Mouse (Mus musculus) ES-E14 (cell line): ENCODE data around the gene Btbd1. TPM values are rescaled to one million over a fixed set of nuclear protein-coding genes. Genes with fewer than 3 reads are reported as not detected.
A peak's percentile ranks its signal among the peaks of the same experiment; 100 is the strongest.

Source experiments
- DNase-seq: peaks from one replicate; pipeline ENCODE4 v3.0.0-alpha.2; 2013; ENCODE audit warnings: low read depth, low spot score
- H3K27ac ChIP-seq: 2 replicates; pipeline ENCODE4 v1.5.1; 2012; ENCODE audit warnings: low read depth, mild to moderate bottlenecking, low read length, moderate library complexity, mixed read lengths; ENCODE audit not compliant: poor library complexity, insufficient read depth, severe bottlenecking
- H3K36me3 ChIP-seq: 2 replicates; pipeline ENCODE4 v1.6.1; 2012; ENCODE audit warnings: mild to moderate bottlenecking, low read length, moderate library complexity, mixed read lengths; ENCODE audit not compliant: control insufficient read depth, poor library complexity, insufficient read depth, severe bottlenecking
- H3K4me1 ChIP-seq, 2 experiments: fragments of 150-350 bp in 1 of 2; sonication (generic) in 1 of 2; 2 replicates each; pipeline ENCODE4 v1.6.1; 2012; ENCODE audit warnings: low read length in 2 of 2, mild to moderate bottlenecking in 1 of 2, mixed read lengths in 1 of 2; ENCODE audit not compliant: control insufficient read depth in 2 of 2, insufficient read depth in 2 of 2, poor library complexity in 1 of 2
- H3K4me3 ChIP-seq, 2 experiments: fragments of 150-350 bp in 1 of 2; sonication (generic) in 1 of 2; 2 replicates each; pipeline ENCODE4 v1.5.1; 2012; ENCODE audit warnings: low read length in 2 of 2, low read depth in 1 of 2, mild to moderate bottlenecking in 1 of 2, mixed read lengths in 1 of 2; ENCODE audit not compliant: insufficient read depth in 1 of 2, poor library complexity in 1 of 2, severe bottlenecking in 1 of 2
- H3K9ac ChIP-seq: 2 replicates; pipeline ENCODE4 v1.6.1; 2012; ENCODE audit warnings: low read depth, mild to moderate bottlenecking, low read length, mixed read lengths; ENCODE audit not compliant: poor library complexity, insufficient read depth, severe bottlenecking
- H3K9me3 ChIP-seq: fragments of 150-350 bp; sonication (generic); 2 replicates; pipeline ENCODE4 v1.6.1; 2012; ENCODE audit warnings: low read depth, mild to moderate bottlenecking, low read length; ENCODE audit not compliant: control insufficient read depth, insufficient read depth
- CHD2 ChIP-seq: IDR thresholded peaks from 2 replicates; pipeline ENCODE4 v1.6.1; 2014; ENCODE audit warnings: mild to moderate bottlenecking, low read depth, low read length, inconsistent platforms
- HCFC1 ChIP-seq: IDR thresholded peaks from 2 replicates; pipeline ENCODE4 v1.6.1; 2012; ENCODE audit warnings: low read length, inconsistent platforms, borderline replicate concordance; ENCODE audit not compliant: insufficient read depth
- MAFK ChIP-seq: IDR thresholded peaks from 2 replicates; pipeline ENCODE4 v1.6.1; 2014; ENCODE audit warnings: mild to moderate bottlenecking, low read depth, low read length, inconsistent platforms; ENCODE audit not compliant: insufficient read depth
- ZC3H11A ChIP-seq: IDR thresholded peaks from 2 replicates; pipeline ENCODE4 v1.6.1; 2012; ENCODE audit warnings: low read depth, mild to moderate bottlenecking, inconsistent platforms, low read length, borderline replicate concordance
- ZNF384 ChIP-seq: IDR thresholded peaks from 2 replicates; pipeline ENCODE4 v1.6.1; 2012; ENCODE audit warnings: low read depth, low read length, inconsistent platforms
- in situ Hi-C, 2 experiments: fragments of 600-800 bp; cut with MboI; formaldehyde crosslinking; loops; one replicate each; pipeline ENCODE4 v1.15.1; 2025; ENCODE audit warnings: low sequenced_read_pairs in 2 of 2, inconsistent platforms in 1 of 2; ENCODE audit not compliant: unreplicated experiment in 2 of 2
- total RNA-seq: library from RNA; depleted of rRNA; stranded (reverse); fragments of 300-350 nt; gene quantifications from 2 replicates; pipeline ENCODE4 v1.2.3, GENCODE M21; 2012

Btbd1 gene
- total RNA-seq, 1 experiment, result 28.2 TPM

DNA sequence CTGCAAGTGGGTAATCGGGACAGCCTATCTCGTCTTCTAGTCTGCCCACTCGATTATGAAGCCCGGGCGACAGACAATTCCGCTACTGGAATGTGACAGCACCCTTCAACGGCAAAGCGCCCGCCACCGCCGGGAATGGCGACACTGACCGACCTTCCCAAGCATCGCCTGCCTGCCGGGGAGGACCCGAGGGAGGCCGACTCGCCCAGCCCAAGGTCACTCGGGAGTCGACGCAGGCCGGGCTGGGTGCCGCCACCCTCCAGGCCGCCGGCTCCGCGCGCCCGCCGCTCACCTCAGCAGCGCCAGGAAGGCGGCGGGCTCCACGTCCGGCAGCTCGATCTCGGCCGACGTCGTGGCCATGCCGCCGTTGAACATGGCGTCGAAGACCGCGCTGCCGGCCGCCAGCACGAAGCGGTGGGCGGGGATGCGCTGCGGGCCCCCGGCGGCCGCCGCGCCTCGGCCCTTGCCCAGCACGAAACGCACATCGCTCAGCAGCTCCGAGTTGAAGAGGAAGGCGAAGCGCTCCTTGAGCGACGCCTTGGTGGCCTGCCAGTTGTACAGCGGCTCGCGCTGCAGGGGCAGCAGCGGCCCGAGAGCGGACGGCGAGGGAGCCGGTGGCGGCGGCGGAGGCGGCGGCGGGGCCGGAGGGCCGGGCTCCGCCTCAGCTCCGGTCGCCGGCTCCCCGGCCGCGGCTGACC, 401 bp downstream of the Btbd1 start:
- DNase-seq, result no peak
- Histone ChIP-seq H3K9ac (peak overlapping the region; percentile 80), H3K4me3 (peak overlapping the region; percentile 80 to 88), H3K36me3 (0 out of 2 replicates have a peak, but pooled peaks cover 2% of the 10 kb centered on the region), H3K9me3 (no peaks in the 10 kb centered on the region), H3K4me1 (peaks cover 2 to 5% of the 10 kb centered on the region in 2 experiments; a peak in 3 of 4 replicates), H3K27ac (0 out of 2 replicates have a peak overlapping the region, but pooled peaks have one; percentile 4)
- in situ Hi-C loops, result no loop called here
- TF ChIP-seq ZNF384 (no peak), HCFC1 (no peak), CHD2 (no peak), MAFK (no peak), ZC3H11A (no peak)

- 0 out of 2 replicates have a peak, but pooled peaks cover 2% of the 10 kb centered on the region for H3K36me3 ChIP-seq
- H3K9ac ChIP-seq, result peak overlapping the region; percentile 80
- peaks cover 2 to 5% of the 10 kb centered on the region in 2 experiments; a peak in 3 of 4 replicates for H3K4me1 ChIP-seq
- no peak for DNase-seq
- H3K9me3 ChIP-seq, result no peaks in the 10 kb centered on the region
- TF ChIP-seq CHD2 (no peak), MAFK (no peak)
- peak overlapping the region; percentile 80 to 88 for H3K4me3 ChIP-seq
- in situ Hi-C loops, result no loop called here
- H3K27ac ChIP-seq, result no peak overlapping the region
Observed at GRCm38 (mm10) chr7:81827806-81828667, 1.2 kb downstream of the Btbd1 start.

DNA sequence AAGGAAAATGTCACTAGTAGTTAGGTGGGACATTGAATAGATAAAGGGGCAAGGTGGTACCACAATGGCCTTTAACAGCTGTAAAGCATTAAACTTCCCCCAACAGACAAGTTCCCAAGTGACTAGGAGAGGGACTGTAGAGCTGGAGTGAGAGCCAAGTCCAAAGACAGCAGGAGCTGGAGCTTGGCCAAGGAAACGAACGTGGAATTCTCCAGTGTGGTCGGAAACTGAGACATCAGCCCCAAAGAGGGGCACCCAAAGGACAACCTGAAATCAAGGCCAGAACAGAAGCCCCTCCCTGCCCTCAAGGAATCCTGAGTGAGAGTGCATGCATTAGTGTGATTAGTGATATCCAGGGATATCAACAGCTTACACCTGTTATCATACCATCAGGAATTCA, 3.9 kb downstream of the Btbd1 start:
- TF ChIP-seq HCFC1 (no peak), CHD2 (no peak), MAFK (no peak), ZNF384 (no peak), ZC3H11A (no peak)
- no peak overlapping the region for H3K4me3 ChIP-seq

GRCm38 (mm10) chr7:81824906-81825305, 4.3 kb downstream of the Btbd1 start:
- Histone ChIP-seq H3K4me1 (peaks cover under 1 to 5% of the 10 kb centered on the region in 2 experiments; a peak in 3 of 4 replicates), H3K9ac (no peak overlapping the region), H3K9me3 (no peaks in the 10 kb centered on the region), H3K27ac (no peak overlapping the region), H3K36me3 (0 out of 2 replicates have a peak, but pooled peaks cover 2% of the 10 kb centered on the region), H3K4me3 (no peak overlapping the region)
- DNase-seq, result no peak
- in situ Hi-C loops, result no loop called here
- TF ChIP-seq HCFC1 (no peak), MAFK (no peak), ZNF384 (no peak), CHD2 (no peak), ZC3H11A (no peak)

More for the DNA sequence above, 3.9 kb downstream of the Btbd1 start:
- no peak for DNase-seq
- no peak overlapping the region for H3K27ac ChIP-seq
- in situ Hi-C loops, result no loop called here
- peaks cover 2 to 5% of the 10 kb centered on the region in 2 experiments; a peak in 3 of 4 replicates for H3K4me1 ChIP-seq
- no peaks in the 10 kb centered on the region for H3K9me3 ChIP-seq
- 0 out of 2 replicates have a peak, but pooled peaks cover 2% of the 10 kb centered on the region for H3K36me3 ChIP-seq
- H3K9ac ChIP-seq, result no peak overlapping the region
